Mouse (Mus musculus) spleen, adult 10 weeks (tissue): ENCODE results near the gene Spry1. TPM values are rescaled to one million over a fixed set of nuclear protein-coding genes. Genes with fewer than 3 reads are reported as not detected.

Source experiments
- polyA plus RNA-seq: library from polyadenylated mRNA; stranded (reverse); fragments of 350-450 nt; fragmentation: Illumina TruSeq; extraction: RNeasy Lipid Tissue Mini Kit (QIAGEN cat#74804); gene quantifications from one replicate; pipeline ENCODE4 v1.2.3, GENCODE M21; 2015; ENCODE audit warnings: low replicate concordance; ENCODE audit not compliant: insufficient read depth

The Spry1 gene
- 3.8 TPM for polyA plus RNA-seq

DNA sequence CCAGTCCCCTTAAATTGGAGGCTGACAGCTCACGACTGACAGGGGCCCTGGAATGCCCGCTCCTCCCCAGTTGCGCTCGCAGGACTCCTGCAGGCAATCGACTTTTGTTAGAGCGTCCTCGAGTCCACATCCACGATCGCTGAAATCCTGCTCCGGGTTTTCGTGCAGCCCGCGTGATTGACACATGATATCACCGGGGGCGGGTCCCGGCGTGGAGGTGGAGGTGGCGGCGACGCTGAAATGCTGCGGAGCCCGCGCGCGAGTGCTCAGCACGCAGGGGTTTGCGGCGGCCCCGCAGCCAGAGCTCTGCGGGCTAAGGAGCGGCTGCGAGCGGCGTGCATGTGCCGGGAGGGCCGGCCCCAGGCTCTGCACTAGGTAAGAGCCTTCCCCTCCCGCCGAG, at the start of gene Spry1:
TSS of gene Spry1 (plus strand) at position 258 of the 400 bp plus-strand sequence.

Other genes with a start within 250 kb of the Spry1 start
- gene Spata5, start 220.1 kb upstream of the Spry1 start, polyA plus RNA-seq, result 32.7 TPM
- gene Nudt6, start 219.7 kb upstream of the Spry1 start, polyA plus RNA-seq, result 12.6 TPM
- gene Gm5148, start 84.5 kb downstream of the Spry1 start, polyA plus RNA-seq, result 0.28 TPM